Mouse (Mus musculus): ENCODE data around the gene Tmem59l. TPM values are rescaled to one million over a fixed set of nuclear protein-coding genes. Genes with fewer than 3 reads are reported as not detected.

Gene Tmem59l
- polyA plus RNA-seq, 1 experiment = 263 TPM

Other genes starting within 250 kb of the Tmem59l start
- 18.2 and 18.5 TPM in 2 replicates for gene Homer3, start 204.5 kb downstream of the Tmem59l start, polyA plus RNA-seq (2012; rRNA removed)
- 48.6 and 51.7 TPM in 2 replicates for gene Ddx49, start 184.9 kb downstream of the Tmem59l start, polyA plus RNA-seq (2012; rRNA removed)
- 252 and 259 TPM in 2 replicates for gene Cope, start 184.8 kb downstream of the Tmem59l start, polyA plus RNA-seq (2012; rRNA removed)
- gene Cers1, start 171.6 kb downstream of the Tmem59l start, polyA plus RNA-seq (2012; rRNA removed) = 86.7 and 86.9 TPM in 2 replicates
- 34.8 and 63.7 TPM in 2 replicates for gene Gdf1, start 157.5 kb downstream of the Tmem59l start, polyA plus RNA-seq (2012; rRNA removed)
- gene Upf1, start 134.1 kb downstream of the Tmem59l start, polyA plus RNA-seq (2012; rRNA removed) = 29.5 and 30.8 TPM in 2 replicates
- 0.19 and 0.26 TPM in 2 replicates for gene Comp, start 113.8 kb downstream of the Tmem59l start, polyA plus RNA-seq (2012; rRNA removed)
- gene Crtc1, start 47.8 kb downstream of the Tmem59l start, polyA plus RNA-seq (2012; rRNA removed) = 103 and 110 TPM in 2 replicates
- 59.4 and 59.6 TPM in 2 replicates for gene Klhl26, start 10.4 kb downstream of the Tmem59l start, polyA plus RNA-seq (2012; rRNA removed)
- 1.8 and 3.4 TPM in 2 replicates for gene Crlf1, start 5.8 kb upstream of the Tmem59l start, polyA plus RNA-seq (2012; rRNA removed)
- gene Rex1bd, start 19.4 kb upstream of the Tmem59l start, polyA plus RNA-seq (2012; rRNA removed) = 197 and 210 TPM in 2 replicates
- gene Uba52, start 23.4 kb upstream of the Tmem59l start, polyA plus RNA-seq (2012; rRNA removed) = 901 and 1,108 TPM in 2 replicates
- 560 and 609 TPM in 2 replicates for gene Fkbp8, start 40.4 kb upstream of the Tmem59l start, polyA plus RNA-seq (2012; rRNA removed)
- gene Kxd1, start 40.6 kb upstream of the Tmem59l start, polyA plus RNA-seq (2012; rRNA removed) = 60.6 and 61.4 TPM in 2 replicates
- gene Ell, start 52.1 kb upstream of the Tmem59l start, polyA plus RNA-seq (2012; rRNA removed) = 25.1 and 25.6 TPM in 2 replicates
- gene Isyna1, start 107.0 kb upstream of the Tmem59l start, polyA plus RNA-seq (2012; rRNA removed) = 69.0 and 81.9 TPM in 2 replicates
- 266 and 276 TPM in 2 replicates for gene Ssbp4, start 121.5 kb upstream of the Tmem59l start, polyA plus RNA-seq (2012; rRNA removed)
- 0.78 and 0.86 TPM in 2 replicates for gene Lrrc25, start 128.8 kb upstream of the Tmem59l start, polyA plus RNA-seq (2012; rRNA removed)
- gene Gdf15, start 145.1 kb upstream of the Tmem59l start, polyA plus RNA-seq (2012; rRNA removed) = 0.15 and 0.20 TPM in 2 replicates
- 17.2 and 25.8 TPM in 2 replicates for gene Pgpep1, start 173.0 kb upstream of the Tmem59l start, polyA plus RNA-seq (2012; rRNA removed)
- 113 and 128 TPM in 2 replicates for gene Lsm4, start 185.9 kb upstream of the Tmem59l start, polyA plus RNA-seq (2012; rRNA removed)
- gene Jund, start 211.6 kb upstream of the Tmem59l start, polyA plus RNA-seq (2012; rRNA removed) = 226 and 228 TPM in 2 replicates
- 0.32 and 0.40 TPM in 2 replicates for gene Iqcn, start 216.1 kb upstream of the Tmem59l start, polyA plus RNA-seq (2012; rRNA removed)
- 0.12 TPM in 1 of 2 replicates, not detected in the other for gene Gm3336, start 231.2 kb upstream of the Tmem59l start, polyA plus RNA-seq (2012; rRNA removed)
- gene Pde4c, start 236.4 kb upstream of the Tmem59l start, polyA plus RNA-seq (2012; rRNA removed) = 4.6 and 5.1 TPM in 2 replicates